Mouse (Mus musculus): ENCODE data around the gene Ccr4. TPM values are rescaled to one million over a fixed set of nuclear protein-coding genes. Genes with fewer than 3 reads are reported as not detected.

Ccr4 gene
- polyA plus RNA-seq, 1 experiment from 2014 or later: 0.55 TPM

DNA sequence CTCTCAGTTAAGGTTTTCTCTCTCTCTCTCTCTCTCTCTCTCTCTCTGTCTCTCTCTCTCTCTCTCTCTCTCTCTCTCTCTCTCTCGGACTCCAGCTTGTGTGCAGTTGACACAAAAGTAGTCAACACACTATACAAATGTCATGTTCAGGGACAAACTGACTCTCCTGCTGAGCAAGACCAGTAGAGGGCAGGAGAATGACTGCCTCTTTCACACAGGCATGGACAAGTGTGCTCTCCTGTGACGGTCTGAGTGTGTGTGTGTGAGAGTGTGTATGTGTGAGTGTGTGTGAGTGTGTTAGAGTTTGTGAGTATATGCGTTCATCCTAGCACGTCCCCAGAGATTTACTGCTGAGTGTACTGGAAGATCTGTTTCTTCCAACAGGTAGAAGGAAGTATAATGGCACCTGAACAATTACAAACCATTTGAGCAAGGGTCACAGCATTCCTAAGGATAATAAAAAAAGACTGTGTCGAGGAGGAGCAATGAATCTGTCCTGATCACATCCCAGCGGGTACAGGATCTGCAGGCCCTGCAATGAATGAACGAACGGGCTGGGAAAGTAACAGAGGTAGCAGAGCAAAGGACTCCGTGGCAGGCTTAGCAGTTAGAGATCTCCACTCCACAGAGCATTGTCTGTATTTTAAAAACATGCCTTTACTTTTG lies 14.2 kb upstream of the Ccr4 start:
- H3K36me3 ChIP-seq: peaks cover 14% of the 10 kb centered on the region
- peaks cover 17% of the 10 kb centered on the region; the same call in 1 of the 2 replicates for H3K4me1 ChIP-seq
- H3K9me3 ChIP-seq (replicated peaks): peaks cover 1% of the 10 kb centered on the region; the same call in 1 of the 2 replicates
- no peak overlapping the region for H3K27ac ChIP-seq
- H3K27me3 ChIP-seq: no peaks in the 10 kb centered on the region
- H3K4me2 ChIP-seq: no peak overlapping the region
- no peak overlapping the region for H3K9ac ChIP-seq
- 55% methylated on average over 9 of the region's 9 CpGs for WGBS
- H3K4me3 ChIP-seq (replicated peaks): no peak overlapping the region
- ATAC-seq (replicated peaks; ENCODE audit: low FRiP score): no peak

DNA sequence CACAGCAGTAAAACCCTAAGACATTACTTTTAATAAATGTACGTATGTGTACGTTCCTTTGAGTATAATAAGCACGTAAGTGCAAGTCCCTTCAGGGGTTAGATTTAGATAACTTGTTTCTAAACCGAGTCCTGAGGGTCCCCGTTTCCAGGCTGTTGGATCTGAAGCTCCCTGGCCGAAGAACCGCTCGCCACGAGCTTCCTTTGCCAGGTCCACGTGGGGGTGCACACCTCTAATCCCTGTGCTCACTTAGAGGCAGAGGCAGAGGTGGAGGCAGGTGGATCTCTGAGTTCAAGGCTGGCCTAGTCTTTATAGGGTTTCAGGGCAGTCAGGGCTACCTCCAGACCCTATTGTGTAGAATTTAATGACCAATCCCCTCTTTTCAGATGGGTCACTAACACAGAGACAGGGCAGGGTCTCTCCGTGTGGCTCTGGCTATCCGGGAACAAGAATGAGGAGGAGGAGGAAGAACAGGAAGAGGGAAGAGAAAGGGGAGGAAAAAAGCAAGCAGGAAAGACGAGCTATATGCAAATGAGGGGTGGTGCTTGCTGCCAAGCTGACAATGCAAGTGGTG lies 13.3 kb upstream of the Ccr4 start:
- H3K27me3 ChIP-seq: no peaks in the 10 kb centered on the region
- no peak for ATAC-seq (replicated peaks; ENCODE audit: low FRiP score)
- no peak overlapping the region for H3K4me2 ChIP-seq
- H3K27ac ChIP-seq: no peak overlapping the region
- 76% methylated on average over 13 of the region's 13 CpGs for WGBS
- H3K36me3 ChIP-seq: peaks cover 24% of the 10 kb centered on the region
- peaks cover 11% of the 10 kb centered on the region for H3K9me3 ChIP-seq (replicated peaks)
- no peak overlapping the region for H3K9ac ChIP-seq
- peaks cover 17% of the 10 kb centered on the region; the same call in 1 of the 2 replicates for H3K4me1 ChIP-seq
- H3K4me3 ChIP-seq (replicated peaks): no peak overlapping the region

DNA sequence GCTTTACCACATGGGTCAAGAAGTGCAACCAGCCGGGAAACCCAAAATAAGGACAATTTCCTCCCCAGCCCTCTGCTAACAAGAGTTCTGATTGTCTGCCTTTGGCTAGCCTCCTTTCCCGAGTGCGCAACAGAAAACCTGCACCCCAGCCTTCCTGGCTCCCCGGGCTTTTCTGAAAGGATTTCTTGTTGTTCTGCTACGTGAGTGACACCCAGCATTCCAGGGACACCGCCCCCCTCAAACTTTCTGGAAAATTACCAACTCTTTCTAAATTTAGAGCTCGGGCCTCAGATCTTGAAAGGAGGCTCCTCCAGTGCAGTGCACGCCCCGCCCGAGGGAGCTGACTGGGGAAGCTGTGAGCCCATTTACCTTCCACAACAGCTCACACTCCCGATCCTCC lies 10.6 kb upstream of the Ccr4 start, which contains the start of gene C130032M10Rik:
Gene C130032M10Rik (plus strand): TSS at position 334 of the 400 bp plus-strand sequence.
- Histone ChIP-seq H3K4me1 (peaks cover 17% of the 10 kb centered on the region; the same call in 1 of the 2 replicates), H3K4me2 (no peak within 1 kb of the TSS), H3K36me3 (peaks cover 48% of the 10 kb centered on the region), H3K27ac (no peak within 1 kb of the TSS), H3K4me3 (replicated peaks) (no peak within 1 kb of the TSS), H3K9me3 (replicated peaks) (peaks cover 24% of the 10 kb centered on the region), H3K9ac (no peak within 1 kb of the TSS), H3K27me3 (no peaks in the 10 kb centered on the region)
- WGBS: 72% methylated on average over 11 of the region's 11 CpGs
- no peak for ATAC-seq (replicated peaks; ENCODE audit: low FRiP score)

DNA sequence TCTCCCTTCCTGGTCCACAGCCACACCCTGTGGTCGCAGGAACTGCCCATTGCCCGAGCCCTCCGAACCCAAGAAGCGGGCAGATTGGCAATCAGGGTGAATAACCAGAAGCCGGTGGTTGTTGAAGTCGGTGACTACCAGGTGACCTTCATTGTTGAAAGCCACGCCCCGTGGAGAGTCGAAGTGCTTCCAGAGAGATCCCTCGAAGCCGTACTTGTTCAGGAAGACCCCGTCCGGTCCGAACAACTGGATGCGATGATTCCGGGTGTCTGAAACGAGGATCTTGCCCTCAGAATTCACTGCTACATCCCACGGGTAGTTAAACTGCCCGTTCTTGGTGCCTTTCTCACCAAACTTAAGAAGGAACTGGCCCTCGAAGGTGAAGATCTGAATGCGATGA lies 8.1 kb upstream of the Ccr4 start:
- H3K4me3 ChIP-seq (replicated peaks): no peak overlapping the region
- ATAC-seq (replicated peaks; ENCODE audit: low FRiP score): no peak
- no peak overlapping the region for H3K9ac ChIP-seq
- H3K4me1 ChIP-seq: peaks cover 7% of the 10 kb centered on the region; the same call in 1 of the 2 replicates
- H3K36me3 ChIP-seq: peaks cover 69% of the 10 kb centered on the region
- H3K27me3 ChIP-seq: no peaks in the 10 kb centered on the region
- H3K4me2 ChIP-seq: no peak overlapping the region
- WGBS: 97% methylated on average over 21 of the region's 21 CpGs
- no peak overlapping the region for H3K27ac ChIP-seq
- peaks cover 24% of the 10 kb centered on the region for H3K9me3 ChIP-seq (replicated peaks)

DNA sequence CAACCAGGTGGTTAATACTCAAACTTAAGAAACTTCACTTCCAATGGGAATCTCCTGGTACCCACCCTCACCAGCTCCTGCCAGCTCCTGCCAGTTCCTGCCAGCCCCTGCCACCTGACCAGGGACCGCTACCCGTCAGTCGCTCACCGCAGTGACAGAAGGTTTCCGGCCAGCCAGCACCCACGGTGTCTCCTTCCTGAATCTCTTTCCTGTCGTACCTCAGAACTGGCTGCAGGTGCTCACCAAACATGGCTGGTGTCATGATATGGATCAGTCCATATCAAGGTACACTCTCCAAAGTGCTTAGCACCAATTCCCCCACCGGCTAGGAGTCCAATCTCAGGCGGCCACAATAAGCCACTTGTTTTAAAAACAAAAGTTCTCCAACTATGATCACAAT lies 5.1 kb upstream of the Ccr4 start:
- WGBS: 98% methylated on average over 9 of the region's 9 CpGs
- Histone ChIP-seq H3K36me3 (peaks cover 67% of the 10 kb centered on the region), H3K4me3 (replicated peaks) (no peak overlapping the region), H3K4me2 (no peak overlapping the region), H3K27ac (no peak overlapping the region), H3K27me3 (no peaks in the 10 kb centered on the region), H3K4me1 (no peaks in the 10 kb centered on the region), H3K9ac (no peak overlapping the region), H3K9me3 (replicated peaks) (peaks cover 24% of the 10 kb centered on the region)
- no peak for ATAC-seq (replicated peaks; ENCODE audit: low FRiP score)

DNA sequence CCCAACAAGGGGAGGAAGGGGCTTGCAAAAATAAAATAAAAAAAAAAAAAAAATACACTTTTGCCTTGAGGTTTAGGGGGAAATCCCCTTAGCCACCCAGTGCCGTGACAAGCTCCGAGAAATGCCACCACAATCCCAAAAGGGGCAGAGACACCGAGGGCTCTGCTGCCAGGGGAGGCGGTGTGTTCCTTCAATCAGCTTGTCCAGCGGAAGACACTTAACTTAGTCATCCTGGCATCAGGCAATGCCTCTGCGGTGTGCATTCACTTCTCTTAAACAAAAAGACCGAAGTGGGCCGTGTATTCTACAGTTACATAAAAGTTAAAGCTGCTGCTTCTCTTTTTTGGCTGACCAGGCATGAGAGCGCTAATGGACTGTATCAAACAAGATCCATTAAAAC lies 2.7 kb upstream of the Ccr4 start:
- Histone ChIP-seq H3K36me3 (peaks cover 43% of the 10 kb centered on the region), H3K27me3 (no peaks in the 10 kb centered on the region), H3K4me3 (replicated peaks) (no peak overlapping the region), H3K9ac (no peak overlapping the region), H3K4me1 (no peaks in the 10 kb centered on the region), H3K4me2 (no peak overlapping the region), H3K9me3 (replicated peaks) (peaks cover 7% of the 10 kb centered on the region), H3K27ac (no peak overlapping the region)
- 89% methylated on average over 9 of the region's 9 CpGs for WGBS
- no peak for ATAC-seq (replicated peaks; ENCODE audit: low FRiP score)

DNA sequence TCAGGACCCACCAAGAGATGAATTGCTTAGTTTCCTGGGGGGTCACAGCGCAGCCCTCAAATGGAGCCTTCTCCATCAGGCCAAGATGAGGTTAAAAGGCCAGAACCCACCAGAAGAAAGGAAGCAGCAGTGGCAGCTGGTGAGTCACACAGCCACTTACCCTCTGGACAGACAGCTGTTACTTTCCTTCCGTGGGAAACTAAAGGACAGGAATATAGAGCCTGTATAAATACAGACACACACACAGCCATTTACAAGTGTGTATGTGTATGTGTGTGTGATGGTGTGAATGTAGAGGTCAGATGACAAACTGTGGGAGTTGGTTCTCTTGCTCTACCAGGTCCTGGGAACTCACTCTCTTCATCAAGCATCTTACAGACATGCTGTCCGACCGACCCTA lies 1.8 kb upstream of the Ccr4 start:
- H3K27ac ChIP-seq: no peak overlapping the region
- H3K27me3 ChIP-seq: no peaks in the 10 kb centered on the region
- H3K9me3 ChIP-seq (replicated peaks): peaks cover 3% of the 10 kb centered on the region; the same call in 1 of the 2 replicates
- no peak overlapping the region for H3K4me3 ChIP-seq (replicated peaks)
- 63% methylated on average over 4 of the region's 4 CpGs for WGBS
- peaks cover 35% of the 10 kb centered on the region for H3K36me3 ChIP-seq
- H3K4me1 ChIP-seq: no peaks in the 10 kb centered on the region
- H3K4me2 ChIP-seq: no peak overlapping the region
- no peak overlapping the region for H3K9ac ChIP-seq
- ATAC-seq (replicated peaks; ENCODE audit: low FRiP score): no peak

DNA sequence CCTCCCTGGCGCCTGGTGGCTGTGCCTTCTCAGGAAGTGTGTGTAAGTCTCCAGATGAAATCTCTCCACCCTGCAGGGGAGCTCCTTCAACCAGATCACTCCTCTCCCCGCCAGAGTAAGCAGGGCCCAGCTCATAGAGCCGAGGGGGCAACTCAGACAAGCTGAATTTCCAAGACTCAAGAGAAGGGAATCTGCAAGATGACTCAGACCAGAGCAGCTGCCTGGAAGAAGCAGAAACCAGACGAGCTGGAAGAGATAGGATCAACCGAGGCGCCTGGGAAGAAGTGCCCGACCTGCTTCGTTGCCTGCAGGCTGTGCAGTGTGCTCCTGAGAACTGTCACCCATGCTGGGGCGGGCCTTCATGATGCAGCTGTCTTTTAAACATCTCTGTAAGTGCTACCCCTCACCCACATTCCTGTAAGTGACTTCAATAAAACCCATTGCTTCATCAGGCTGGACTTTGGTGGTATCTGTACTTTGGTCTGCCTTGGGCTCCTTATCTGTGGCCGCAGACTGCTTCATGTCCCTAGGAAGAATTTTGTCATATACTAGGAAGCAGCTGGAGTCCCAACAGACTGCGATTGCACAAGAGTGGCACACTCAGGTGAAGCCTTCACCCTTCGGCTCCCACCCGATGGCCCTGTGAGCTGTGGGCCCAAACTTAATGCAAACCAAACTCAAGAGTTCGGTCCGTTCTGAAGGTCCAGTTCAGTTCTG lies 1.8 kb downstream of the Ccr4 start:
- 0 out of 2 replicates have a peak, but pooled peaks cover 4% of the 10 kb centered on the region for H3K36me3 ChIP-seq
- peaks cover 9% of the 10 kb centered on the region for H3K4me1 ChIP-seq
- H3K9ac ChIP-seq: no peak overlapping the region
- H3K27me3 ChIP-seq: peaks cover 4% of the 10 kb centered on the region; the same call in 1 of the 2 replicates
- H3K4me3 ChIP-seq (replicated peaks): no peak overlapping the region
- WGBS: 63% methylated on average over 15 of the region's 15 CpGs
- H3K9me3 ChIP-seq (replicated peaks): no peaks in the 10 kb centered on the region
- H3K27ac ChIP-seq: peak overlapping the region; percentile 43
- no peak overlapping the region for H3K4me2 ChIP-seq
- peak; percentile 44 for ATAC-seq (replicated peaks; ENCODE audit: low FRiP score)

DNA sequence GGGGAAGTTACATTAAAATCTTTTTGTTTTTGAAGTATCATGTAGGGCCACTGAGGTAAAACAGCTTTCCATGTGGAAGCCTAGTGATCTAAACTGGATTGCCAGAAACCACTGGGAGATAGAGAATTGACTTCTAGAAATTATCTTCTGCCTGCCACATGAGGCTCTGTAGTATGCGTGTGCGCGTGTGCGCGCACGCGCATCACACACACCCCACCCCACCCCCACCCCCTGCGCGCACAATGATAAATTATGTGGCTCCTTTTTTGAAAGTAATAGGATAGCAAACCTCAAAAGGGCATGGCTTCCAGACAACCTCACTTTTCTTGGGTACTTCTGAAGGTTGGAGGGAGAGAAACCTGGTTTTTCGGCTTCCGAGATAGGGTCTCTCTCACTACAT lies 2.8 kb downstream of the Ccr4 start:
- Histone ChIP-seq H3K4me1 (peaks cover 9% of the 10 kb centered on the region), H3K36me3 (no peaks in the 10 kb centered on the region), H3K4me2 (no peak overlapping the region), H3K9ac (no peak overlapping the region), H3K4me3 (replicated peaks) (no peak overlapping the region), H3K27me3 (peaks cover 4% of the 10 kb centered on the region; the same call in 1 of the 2 replicates), H3K27ac (no peak overlapping the region), H3K9me3 (replicated peaks) (no peaks in the 10 kb centered on the region)
- WGBS: 96% methylated on average over 11 of the region's 11 CpGs
- no peak for ATAC-seq (replicated peaks; ENCODE audit: low FRiP score)

DNA sequence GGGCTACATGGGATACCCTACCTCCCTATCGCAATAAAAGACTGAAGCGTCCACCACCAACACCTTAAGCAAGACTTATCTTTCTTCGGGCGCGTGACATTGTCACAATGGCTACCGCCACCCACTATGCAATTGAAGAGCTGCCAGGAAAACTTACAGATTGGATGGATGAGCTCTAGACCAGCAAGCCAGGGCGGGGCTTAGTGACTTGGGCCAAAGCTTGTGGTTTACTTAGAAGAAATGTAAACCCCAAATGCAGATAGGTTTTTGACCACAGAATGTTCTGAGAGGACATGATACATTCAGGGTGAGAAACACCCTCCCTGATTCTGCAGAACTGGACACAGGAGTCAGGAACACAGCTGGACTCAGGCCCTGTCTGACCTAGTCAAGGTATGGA lies 3.6 kb downstream of the Ccr4 start:
- Histone ChIP-seq H3K4me3 (replicated peaks) (no peak overlapping the region), H3K4me1 (peaks cover 9% of the 10 kb centered on the region), H3K27me3 (peaks cover 4% of the 10 kb centered on the region; the same call in 1 of the 2 replicates), H3K27ac (no peak overlapping the region), H3K9me3 (replicated peaks) (no peaks in the 10 kb centered on the region), H3K9ac (no peak overlapping the region), H3K4me2 (no peak overlapping the region), H3K36me3 (no peaks in the 10 kb centered on the region)
- ATAC-seq (replicated peaks; ENCODE audit: low FRiP score): no peak
- 93% methylated on average over 7 of the region's 7 CpGs for WGBS

DNA sequence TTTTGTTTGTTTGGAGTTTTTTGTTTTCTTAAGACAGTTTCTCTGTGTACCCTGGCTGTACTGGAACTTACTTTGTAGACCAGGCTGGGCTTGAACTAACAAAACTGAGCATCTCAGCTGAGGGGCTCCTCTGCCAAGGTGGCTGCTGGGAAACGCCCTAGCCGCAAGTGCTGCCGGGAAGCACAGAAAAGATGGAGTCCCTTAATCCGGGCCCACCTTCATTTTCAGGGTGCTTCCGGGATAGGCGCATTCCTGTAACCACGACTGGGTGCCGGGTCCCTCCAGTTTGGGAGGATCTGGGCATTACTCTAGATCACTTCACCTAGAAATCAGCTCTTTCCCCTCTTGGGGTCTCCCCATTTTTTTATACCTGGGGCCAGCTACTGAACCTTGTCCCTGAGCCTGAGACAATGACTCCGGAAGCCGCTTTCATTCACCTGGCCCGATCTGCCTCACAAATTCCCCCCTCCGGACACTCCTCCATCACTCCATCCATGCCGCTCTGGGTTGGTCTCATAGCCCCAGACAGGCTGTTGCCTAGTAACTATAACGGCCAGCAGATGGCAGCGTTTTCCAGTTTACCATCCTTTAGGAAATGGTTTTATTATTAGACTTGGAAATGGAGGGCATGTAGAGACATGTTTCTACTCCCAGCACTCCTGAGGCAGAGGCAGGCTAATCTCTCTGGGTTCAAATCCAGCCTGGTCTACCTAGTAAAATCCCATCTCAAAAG lies 4.8 kb downstream of the Ccr4 start:
- H3K4me2 ChIP-seq: peak overlapping the region; percentile 25; the same call in 1 of the 2 replicates
- H3K27me3 ChIP-seq: peaks cover 4% of the 10 kb centered on the region; the same call in 1 of the 2 replicates
- 21% methylated on average over 15 of the region's 15 CpGs for WGBS
- H3K4me3 ChIP-seq (replicated peaks): no peak overlapping the region
- ATAC-seq (replicated peaks; ENCODE audit: low FRiP score): 0 out of 2 replicates have a peak, but pooled peaks have one; percentile 30
- no peak overlapping the region for H3K9ac ChIP-seq
- H3K27ac ChIP-seq: no peak overlapping the region
- H3K4me1 ChIP-seq: peaks cover 9% of the 10 kb centered on the region
- H3K9me3 ChIP-seq (replicated peaks): no peaks in the 10 kb centered on the region
- H3K36me3 ChIP-seq: no peaks in the 10 kb centered on the region

All from kidney, embryonic 15.5 days (tissue).